Mouse (Mus musculus) liver, adult 2 months (tissue): ENCODE results near the gene Styx. TPM values are rescaled to one million over a fixed set of nuclear protein-coding genes. Genes with fewer than 3 reads are reported as not detected.

ENCODE experiments used
- DNase-seq: peaks from one replicate; pipeline ENCODE4 v3.0.0-alpha.2; 2011; ENCODE audit warnings: low read depth, low spot score; ENCODE audit errors: extremely low read depth
- H3K27ac ChIP-seq: fragments of 200-500 bp; replicated peaks from 2 replicates; pipeline ENCODE4 v1.5.1; 2012; ENCODE audit warnings: low read depth, mild to moderate bottlenecking, control low read depth, inconsistent platforms, low read length; ENCODE audit not compliant: insufficient read depth
- H3K27me3 ChIP-seq: fragments of 200-500 bp; 2 replicates; pipeline ENCODE4 v1.6.1; 2012; ENCODE audit warnings: mild to moderate bottlenecking, moderate library complexity, low read length, inconsistent platforms; ENCODE audit not compliant: control insufficient read depth, insufficient read depth
- H3K36me3 ChIP-seq: fragments of 200-500 bp; 2 replicates; pipeline ENCODE4 v1.6.1; 2012; ENCODE audit warnings: low read length, inconsistent platforms; ENCODE audit not compliant: control insufficient read depth, insufficient read depth
- H3K4me1 ChIP-seq: fragments of 200-500 bp; 2 replicates; pipeline ENCODE4 v1.6.1; 2011; ENCODE audit warnings: low read length; ENCODE audit not compliant: control insufficient read depth, insufficient read depth
- H3K4me3 ChIP-seq: fragments of 200-500 bp; 2 replicates; pipeline ENCODE4 v1.5.1; 2011; ENCODE audit warnings: low read depth, mild to moderate bottlenecking, control low read depth, low read length, moderate library complexity; ENCODE audit not compliant: insufficient read depth
- H3K79me2 ChIP-seq: fragments of 200-500 bp; 2 replicates; pipeline ENCODE4 v1.6.1; 2012; ENCODE audit warnings: inconsistent platforms, mild to moderate bottlenecking, low read length, moderate library complexity; ENCODE audit not compliant: control insufficient read depth, insufficient read depth
- H3K9ac ChIP-seq: fragments of 200-500 bp; 2 replicates; pipeline ENCODE4 v1.6.1; 2012; ENCODE audit warnings: low read depth, mild to moderate bottlenecking, control low read depth, inconsistent platforms, low read length
- CTCF ChIP-seq: fragments of 200-500 bp; IDR thresholded peaks from 2 replicates; pipeline ENCODE4 v1.5.1; 2011; ENCODE audit warnings: low read depth, low read length, control low read depth
- POLR2A ChIP-seq: fragments of 200-500 bp; IDR thresholded peaks from 2 replicates; pipeline ENCODE4 v1.6.1; 2011; ENCODE audit warnings: low read length, control low read depth; ENCODE audit not compliant: insufficient read depth; ENCODE audit errors: extremely low read depth
- WGBS: fragments of 180-500 bp; shearing (Covaris S2); methylation state at CpG from one replicate; pipeline ENCODE4 v1.1.7; 2018; 5-methylcytosine and 5-hydroxymethylcytosine counted together
- polyA plus RNA-seq: library from polyadenylated mRNA; depleted of rRNA; stranded (reverse); fragments of >200 nt; gene quantifications from 2 replicates; pipeline ENCODE4 v1.2.3, GENCODE M21; 2012
- total RNA-seq: library from RNA; depleted of rRNA; stranded (reverse); fragments of >200 nt; gene quantifications from 2 replicates; pipeline ENCODE4 v1.2.3, GENCODE M21; 2014

Gene Styx
- total and polyA plus RNA-seq, 2 experiments, result 1.4 to 5.3 TPM

GRCm38 (mm10) chr14:45320111-45320510 is 30.8 kb upstream of the Styx start:
- H3K79me2 ChIP-seq, result peaks cover 20% of the 10 kb centered on the region
- DNase-seq, result no peak
- 91% methylated on average over 4 of the region's 4 CpGs for WGBS

GRCm38 (mm10) chr14:45321067-45321466 is 29.8 kb upstream of the Styx start:
- H3K4me1 ChIP-seq, result peaks cover 11% of the 10 kb centered on the region
- DNase-seq, result no peak

More at GRCm38 (mm10) chr14:45320111-45320510, 30.8 kb upstream of the Styx start:
- peaks cover 11% of the 10 kb centered on the region for H3K4me1 ChIP-seq
- H3K36me3 ChIP-seq, result no peaks in the 10 kb centered on the region
- no peak overlapping the region for H3K4me3 ChIP-seq
- H3K27ac ChIP-seq, result no peak overlapping the region
- TF ChIP-seq CTCF (no peak), POLR2A (no peak)
- H3K9ac ChIP-seq, result no peak overlapping the region
- H3K27me3 ChIP-seq, result no peaks in the 10 kb centered on the region

GRCm38 (mm10) chr14:45321622-45322021 is 29.3 kb upstream of the Styx start:
- Histone ChIP-seq H3K27me3 (no peaks in the 10 kb centered on the region), H3K79me2 (peaks cover 7% of the 10 kb centered on the region; the same call in 1 of the 2 replicates), H3K36me3 (no peaks in the 10 kb centered on the region), H3K4me1 (peaks cover 6% of the 10 kb centered on the region), H3K4me3 (no peak overlapping the region), H3K27ac (no peak overlapping the region), H3K9ac (no peak overlapping the region)
- no peak for DNase-seq
- 79% methylated on average over 5 of the region's 5 CpGs for WGBS
- TF ChIP-seq POLR2A, result no peak
- TF ChIP-seq CTCF, result no peak

More at GRCm38 (mm10) chr14:45321067-45321466, 29.8 kb upstream of the Styx start:
- H3K9ac ChIP-seq, result no peak overlapping the region
- no peak overlapping the region for H3K4me3 ChIP-seq
- WGBS, result 90% methylated on average over 3 of the region's 3 CpGs
- no peak overlapping the region for H3K27ac ChIP-seq
- TF ChIP-seq CTCF (no peak), POLR2A (no peak)
- H3K27me3 ChIP-seq, result no peaks in the 10 kb centered on the region
- peaks cover 11% of the 10 kb centered on the region for H3K79me2 ChIP-seq
- no peaks in the 10 kb centered on the region for H3K36me3 ChIP-seq

GRCm38 (mm10) chr14:45322450-45322849 is 28.4 kb upstream of the Styx start:
- Histone ChIP-seq H3K4me3 (no peak overlapping the region), H3K36me3 (no peaks in the 10 kb centered on the region), H3K79me2 (peaks cover 5% of the 10 kb centered on the region; the same call in 1 of the 2 replicates), H3K27ac (no peak overlapping the region), H3K4me1 (no peaks in the 10 kb centered on the region; the same call in 1 of the 2 replicates), H3K27me3 (no peaks in the 10 kb centered on the region), H3K9ac (no peak overlapping the region)
- 90% methylated on average over 2 of the region's 2 CpGs for WGBS
- DNase-seq, result no peak
- TF ChIP-seq POLR2A (no peak), CTCF (no peak)

GRCm38 (mm10) chr14:45323320-45323719 is 27.6 kb upstream of the Styx start:
- no peak overlapping the region for H3K27ac ChIP-seq
- no peaks in the 10 kb centered on the region for H3K36me3 ChIP-seq
- no peak for DNase-seq
- no peak overlapping the region for H3K9ac ChIP-seq
- WGBS, result 93% methylated on average over 3 of the region's 3 CpGs
- no peaks in the 10 kb centered on the region for H3K79me2 ChIP-seq
- H3K4me3 ChIP-seq, result no peak overlapping the region
- TF ChIP-seq POLR2A, result no peak
- no peak for TF ChIP-seq CTCF
- no peaks in the 10 kb centered on the region for H3K27me3 ChIP-seq
- no peaks in the 10 kb centered on the region; the same call in 1 of the 2 replicates for H3K4me1 ChIP-seq

- H3K27me3 ChIP-seq, result no peaks in the 10 kb centered on the region
- H3K36me3 ChIP-seq, result no peaks in the 10 kb centered on the region
- H3K4me1 ChIP-seq, result no peaks in the 10 kb centered on the region; the same call in 1 of the 2 replicates
- H3K79me2 ChIP-seq, result peaks cover 6% of the 10 kb centered on the region; the same call in 1 of the 2 replicates
- H3K9ac ChIP-seq, result no peak overlapping the region
- no peak overlapping the region for H3K4me3 ChIP-seq
- peak; percentile 85 for DNase-seq
- TF ChIP-seq POLR2A (no peak), CTCF (no peak)
- H3K27ac ChIP-seq, result no peak overlapping the region
Measured at GRCm38 (mm10) chr14:45325471-45325870, 25.4 kb upstream of the Styx start.
